Mouse (Mus musculus) bone marrow macrophage, adult 2 months (primary cell): ENCODE data around the gene 1700018B08Rik.

Experiments
- CTCF ChIP-seq: IDR thresholded peaks from 2 replicates; pipeline ENCODE4 v1.5.1; 2012; ENCODE audit warnings: low read depth, mild to moderate bottlenecking, low read length, moderate library complexity
- POLR2A ChIP-seq: IDR thresholded peaks from 2 replicates; pipeline ENCODE4 v1.6.1; 2012; ENCODE audit warnings: mild to moderate bottlenecking, low read depth, low read length, borderline replicate concordance

DNA sequence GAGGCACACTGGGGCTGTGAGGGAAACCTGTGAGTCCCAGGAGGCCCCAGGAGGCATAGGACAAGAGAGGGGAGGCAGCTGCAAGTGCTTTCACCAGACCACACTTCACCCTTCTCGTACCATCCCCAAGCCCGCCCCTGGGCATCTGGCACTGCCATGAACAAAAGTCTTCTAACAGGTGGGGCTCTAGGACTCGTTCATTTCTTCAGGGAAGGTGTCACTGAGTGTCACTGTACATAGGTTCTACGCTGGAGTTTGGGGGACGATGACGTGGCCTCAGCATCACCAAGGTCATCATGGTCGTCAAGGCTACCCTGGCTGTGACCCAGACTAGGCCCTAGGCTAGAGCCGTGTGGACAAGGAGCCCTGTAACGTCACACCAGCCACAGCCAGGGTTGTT, 16.4 kb downstream of the 1700018B08Rik start:
- no peak for TF ChIP-seq POLR2A
- TF ChIP-seq CTCF: no peak
